Mouse (Mus musculus) adrenal gland, postnatal 14 days (tissue): ENCODE results near the gene Gm20425. TPM values are rescaled to one million over a fixed set of nuclear protein-coding genes. Genes with fewer than 3 reads are reported as not detected.
"Not testable (repeated sequence)": the region's sequence is repeated elsewhere in the genome, so short reads cannot be mapped to it uniquely, and the experiment has no call there.

Experiments
- DNase-seq: peaks from one replicate; pipeline ENCODE4 v3.0.0; 2021; ENCODE audit warnings: mixed read lengths
- total RNA-seq: library from RNA; stranded (reverse); gene quantifications from 2 replicates; pipeline ENCODE4 v1.2.3, GENCODE M21; 2021

Gm20425 gene
- total RNA-seq, 1 experiment from 2014 or later, result 22.4 TPM

GRCm38 (mm10) chr9:103224721-103225120, 5.4 kb downstream of the Gm20425 start:
- DNase-seq, result no peak

GRCm38 (mm10) chr9:103214281-103214680, 15.8 kb downstream of the Gm20425 start:
- no peak for DNase-seq

- DNase-seq, result no peak
Measured at GRCm38 (mm10) chr9:103213631-103214030, 16.5 kb downstream of the Gm20425 start.

GRCm38 (mm10) chr9:103212654-103213420, 17.3 kb downstream of the Gm20425 start:
- no peak for DNase-seq

- no peak for DNase-seq
Measured at GRCm38 (mm10) chr9:103208802-103209423, 21.2 kb downstream of the Gm20425 start.

- DNase-seq, result peak; percentile 74
Measured at GRCm38 (mm10) chr9:103207846-103208245, 22.3 kb downstream of the Gm20425 start.

- DNase-seq, result no peak
Measured at GRCm38 (mm10) chr9:103205786-103206185, 24.3 kb downstream of the Gm20425 start.

GRCm38 (mm10) chr9:103201561-103202260, 28.4 kb downstream of the Gm20425 start, which contains the start of gene Srprb:
Gene Srprb (minus strand): TSS chr9:103202137.
- DNase-seq, result peak; percentile 97

GRCm38 (mm10) chr9:103188416-103188815, 41.7 kb downstream of the Gm20425 start:
- DNase-seq, result peak; percentile 21

GRCm38 (mm10) chr9:103186747-103187146, 43.4 kb downstream of the Gm20425 start:
- DNase-seq, result peak; percentile 28

GRCm38 (mm10) chr9:103185946-103186345, 44.2 kb downstream of the Gm20425 start:
- DNase-seq, result no peak

GRCm38 (mm10) chr9:103184855-103185254, 45.3 kb downstream of the Gm20425 start:
- no peak for DNase-seq

- no peak for DNase-seq
Measured at GRCm38 (mm10) chr9:103181886-103182285, 48.2 kb downstream of the Gm20425 start.

GRCm38 (mm10) chr9:103180807-103181565, 49.1 kb downstream of the Gm20425 start:
- DNase-seq, result peak; percentile 86

GRCm38 (mm10) chr9:103180303-103180702, 49.8 kb downstream of the Gm20425 start:
- peak; percentile 56 for DNase-seq

- DNase-seq, result no peak
Measured at GRCm38 (mm10) chr9:103175692-103176091, 54.4 kb downstream of the Gm20425 start.

GRCm38 (mm10) chr9:103174771-103175519, 55.2 kb downstream of the Gm20425 start:
- DNase-seq, result peak; percentile 66

GRCm38 (mm10) chr9:103168771-103169170, 61.3 kb downstream of the Gm20425 start:
- DNase-seq, result no peak

GRCm38 (mm10) chr9:103168046-103168445, 62.1 kb downstream of the Gm20425 start:
- DNase-seq, result no peak

GRCm38 (mm10) chr9:103163806-103164205, 66.3 kb downstream of the Gm20425 start:
- DNase-seq, result no peak

- DNase-seq, result not testable (repeated sequence)
Measured at GRCm38 (mm10) chr9:103155158-103155557, 74.9 kb downstream of the Gm20425 start.
